Mouse (Mus musculus): ENCODE results near the gene Pcgf2.

DNA sequence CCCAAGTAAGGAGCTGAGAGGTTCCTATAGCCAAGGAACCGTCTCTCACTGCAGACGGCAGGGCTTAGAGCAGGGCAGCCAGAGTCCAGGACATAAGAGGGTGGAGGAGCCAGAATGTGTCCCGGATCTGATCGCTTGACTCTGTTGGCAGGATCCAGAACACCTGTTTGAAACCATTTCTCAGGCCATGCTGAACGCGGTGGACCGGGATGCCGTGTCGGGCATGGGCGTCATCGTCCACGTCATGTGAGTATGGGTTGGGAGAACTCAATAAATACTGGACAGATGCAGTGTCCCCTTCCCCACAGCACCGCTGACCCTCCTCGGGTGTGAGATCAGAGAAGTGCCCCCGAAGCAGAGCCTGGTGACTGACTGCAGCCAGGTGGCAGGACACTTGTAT lies 12.0 kb upstream of the Pcgf2 start:
- TF ChIP-seq TCF12 (IDR thresholded peaks at IDR 0.05; ENCODE audit: insufficient read depth, poor library complexity, severe bottlenecking) (no peak), POLR2A (IDR thresholded peaks at IDR 0.05; ENCODE audit: insufficient read length, low read depth) (no peak)

Measured in myocyte (in vitro differentiated cells).